Mouse (Mus musculus) effector memory CD4-positive, alpha-beta T cell, adult 5 months (primary cell): ENCODE results near the gene Trpv4. TPM values are rescaled to one million over a fixed set of nuclear protein-coding genes. Genes with fewer than 3 reads are reported as not detected.

Experiments used
- polyA plus RNA-seq: library from polyadenylated mRNA; unstranded; fragments of 100-300 nt; shearing (Covaris generic); gene quantifications from one replicate; pipeline ENCODE4 v1.2.1, GENCODE M21; 2017

Trpv4 gene
- 1.1 TPM for polyA plus RNA-seq

DNA sequence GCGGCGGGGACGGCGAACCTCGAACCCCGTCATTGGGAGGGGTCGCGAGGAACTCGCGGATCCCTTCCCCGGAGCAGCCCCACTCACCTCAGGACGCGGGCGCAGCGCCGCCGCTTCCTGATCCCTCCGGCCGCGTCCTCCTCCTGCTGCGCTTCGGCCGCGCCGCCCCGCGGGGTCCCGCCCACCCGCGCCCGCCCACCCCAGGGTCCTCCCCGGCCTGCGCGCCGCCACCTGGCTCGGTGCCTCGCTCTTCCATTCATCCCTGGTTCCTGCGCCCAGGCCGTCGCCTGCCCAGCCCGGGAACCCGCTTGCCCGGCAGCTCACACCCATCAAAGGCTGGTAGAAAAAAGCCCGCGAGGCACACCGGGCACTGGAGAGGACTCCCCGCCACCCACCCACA is at the start of gene Trpv4:
Trpv4 (minus strand) TSS at position 167 of the 400 bp plus-strand sequence.

DNA sequence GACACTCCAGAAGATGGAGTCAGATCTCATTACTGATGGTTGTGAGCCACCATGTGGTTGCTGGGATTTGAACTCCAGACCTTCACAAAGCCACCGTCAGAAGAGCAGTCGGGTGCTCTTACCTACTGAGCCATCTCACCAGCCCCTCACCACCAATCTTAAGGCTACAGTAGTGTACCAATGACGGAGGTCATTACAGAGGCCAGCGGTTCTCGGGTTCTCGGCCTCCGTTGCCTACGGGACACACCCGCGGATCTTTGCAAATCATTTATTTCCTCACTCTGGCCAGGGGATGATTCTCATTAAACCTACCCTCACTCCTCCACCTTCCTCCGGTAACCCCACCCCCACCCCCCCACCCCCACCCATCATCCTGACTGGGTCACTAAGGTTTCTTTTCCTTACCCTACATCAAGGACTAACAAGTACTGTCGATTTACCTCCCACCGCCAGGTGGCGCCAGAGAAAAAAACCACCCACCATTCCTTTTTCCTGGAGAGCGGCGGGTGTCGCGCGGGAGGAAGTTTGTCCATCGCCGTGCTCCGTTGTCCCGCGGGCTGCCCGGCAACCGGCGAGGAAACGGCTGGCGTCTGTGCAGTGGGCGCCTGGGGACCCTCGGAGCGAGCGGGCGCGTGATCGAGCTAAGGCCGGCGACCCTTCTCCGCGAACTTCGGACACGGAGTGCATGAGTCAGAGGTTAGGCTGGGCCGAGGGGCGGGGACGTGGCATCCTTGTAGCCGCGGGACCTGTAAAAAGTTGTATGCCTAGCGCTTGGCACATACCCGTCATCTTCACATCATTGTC is 49.2 kb upstream of the Trpv4 start, which contains the start of gene Tchp:
Tchp (plus strand) TSS at position 496 of the 804 bp plus-strand sequence.

DNA sequence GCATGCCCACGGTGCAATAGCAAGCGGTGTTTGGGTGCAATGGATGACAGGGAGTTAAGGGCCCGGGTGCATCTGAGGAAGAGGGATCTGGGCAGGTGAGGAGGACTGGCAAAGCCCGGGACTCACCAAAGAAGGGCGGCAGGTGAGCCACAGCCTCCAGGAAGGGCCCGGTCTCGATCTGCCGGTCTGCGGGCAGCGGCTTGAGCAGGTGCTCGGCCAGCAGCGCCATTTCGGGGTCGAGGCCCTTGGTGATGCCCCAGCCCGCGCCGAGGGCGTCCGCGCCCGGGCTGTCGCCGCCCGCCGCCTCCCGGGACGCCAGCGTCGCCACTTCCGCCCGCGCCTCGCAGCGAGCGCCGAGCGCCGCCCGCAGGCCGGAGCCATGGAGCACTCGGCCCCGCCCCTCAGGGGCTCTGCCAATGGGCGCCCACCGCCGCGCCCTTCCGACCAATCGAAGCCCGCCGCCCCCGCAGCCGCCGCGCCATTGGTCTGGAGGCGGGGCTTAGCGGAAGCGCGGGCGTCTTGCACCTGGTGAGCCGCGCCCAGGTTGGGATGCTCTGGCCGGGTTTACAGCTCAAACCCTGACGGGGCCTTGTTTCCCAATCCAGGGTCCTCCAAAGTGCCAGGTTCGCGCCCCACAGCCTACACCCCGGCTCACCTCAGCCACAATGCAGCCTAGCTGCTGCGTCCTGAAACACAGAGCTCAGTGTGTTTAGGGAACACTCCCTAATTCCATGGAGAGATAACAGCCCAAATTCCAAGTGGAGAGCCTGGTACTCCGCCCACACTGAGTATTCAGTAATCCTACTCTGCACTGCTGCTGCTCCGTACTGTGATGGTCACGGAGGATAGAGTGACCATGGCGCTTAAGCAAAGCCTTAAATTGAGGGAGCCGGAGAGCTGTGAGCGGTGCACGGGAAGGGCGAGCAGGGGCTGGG is 32.7 kb upstream of the Trpv4 start, which contains the start of gene Gltp:
Gltp (minus strand) TSS at position 352 of the 935 bp plus-strand sequence.

Other genes starting within 250 kb of the Trpv4 start
- 7.6 TPM for gene Mmab, start 214.4 kb downstream of the Trpv4 start, polyA plus RNA-seq
- 26.4 TPM for gene Mvk, start 214.2 kb downstream of the Trpv4 start, polyA plus RNA-seq
- gene Fam222a, start 90.4 kb downstream of the Trpv4 start, polyA plus RNA-seq = 1.6 TPM
- 157 TPM for gene Gltp, start 32.6 kb upstream of the Trpv4 start, polyA plus RNA-seq
- gene Tchp, start 49.3 kb upstream of the Trpv4 start, polyA plus RNA-seq = 13.0 TPM
- 136 TPM for gene Ankrd13a, start 116.3 kb upstream of the Trpv4 start, polyA plus RNA-seq
- 122 TPM for gene Git2, start 117.1 kb upstream of the Trpv4 start, polyA plus RNA-seq
- gene 1500011B03Rik, start 165.0 kb upstream of the Trpv4 start, polyA plus RNA-seq = 38.9 TPM
- not detected for gene 4930519G04Rik, start 195.2 kb upstream of the Trpv4 start, polyA plus RNA-seq
- gene Gm9936, start 200.3 kb upstream of the Trpv4 start, polyA plus RNA-seq = not detected
- gene Oasl2, start 238.5 kb upstream of the Trpv4 start, polyA plus RNA-seq = 15.3 TPM